Mouse (Mus musculus) testis, adult 2 months (tissue): ENCODE results near the gene Chd8. TPM values are rescaled to one million over a fixed set of nuclear protein-coding genes. Genes with fewer than 3 reads are reported as not detected.

Experiments
- H3K27ac ChIP-seq: fragments of 200-500 bp; 2 replicates; pipeline ENCODE4 v1.5.1; 2012; ENCODE audit warnings: low read depth, low read length; ENCODE audit not compliant: control insufficient read depth, insufficient read depth
- H3K27me3 ChIP-seq: fragments of 200-500 bp; 2 replicates; pipeline ENCODE4 v1.6.1; 2012; ENCODE audit warnings: mild to moderate bottlenecking, low read length, moderate library complexity; ENCODE audit not compliant: control insufficient read depth, insufficient read depth
- H3K36me3 ChIP-seq: fragments of 200-500 bp; 2 replicates; pipeline ENCODE4 v1.6.1; 2012; ENCODE audit warnings: mild to moderate bottlenecking, low read length; ENCODE audit not compliant: control insufficient read depth, insufficient read depth
- H3K4me1 ChIP-seq: fragments of 200-500 bp; 2 replicates; pipeline ENCODE4 v1.6.1; 2012; ENCODE audit warnings: low read length; ENCODE audit not compliant: control insufficient read depth, insufficient read depth
- H3K4me3 ChIP-seq: fragments of 200-500 bp; 2 replicates; pipeline ENCODE4 v1.5.1; 2012; ENCODE audit warnings: low read depth, mild to moderate bottlenecking, low read length, moderate library complexity, mixed read lengths; ENCODE audit not compliant: control insufficient read depth
- CTCF ChIP-seq: fragments of 200-500 bp; IDR thresholded peaks from 2 replicates; pipeline ENCODE4 v1.5.1; 2012; ENCODE audit warnings: low read depth, mild to moderate bottlenecking, inconsistent platforms, low read length, moderate library complexity; ENCODE audit not compliant: control insufficient read depth, insufficient read depth, insufficient replicate concordance
- POLR2A ChIP-seq: fragments of 200-500 bp; IDR thresholded peaks from 2 replicates; pipeline ENCODE4 v1.6.1; 2012; ENCODE audit warnings: low read depth, mild to moderate bottlenecking, inconsistent platforms, low read length, moderate library complexity; ENCODE audit not compliant: control insufficient read depth
- polyA plus RNA-seq: library from polyadenylated mRNA; depleted of rRNA; stranded (reverse); fragments of >200 nt; gene quantifications from 2 replicates; pipeline ENCODE4 v1.2.3, GENCODE M21; 2012; rRNA removed

The Chd8 gene
- polyA plus RNA-seq, 1 experiment, result 17.5 TPM

DNA sequence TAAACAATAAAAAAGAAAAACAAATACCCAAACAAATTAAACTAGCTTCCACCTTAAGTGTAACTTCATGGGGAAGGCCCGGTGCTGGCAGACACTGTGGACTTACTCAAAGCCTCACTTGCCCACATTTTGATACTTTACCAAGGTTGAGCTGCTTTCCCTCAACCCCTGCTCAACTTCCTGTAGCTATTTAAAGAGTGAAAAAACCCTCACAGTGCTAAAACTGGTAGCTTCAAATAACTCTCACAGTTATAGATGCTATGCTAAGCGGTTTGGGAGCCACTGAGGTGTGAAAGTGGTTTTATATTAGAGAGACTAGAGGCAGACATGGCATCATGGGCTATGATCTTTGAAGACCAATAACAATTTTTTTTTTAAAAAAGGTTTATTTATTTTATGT lies 91.0 kb downstream of the Chd8 start:
- no peak for TF ChIP-seq POLR2A
- TF ChIP-seq CTCF, result no peak
- Histone ChIP-seq H3K4me1 (no peaks in the 10 kb centered on the region), H3K4me3 (no peak overlapping the region), H3K27ac (no peak overlapping the region), H3K36me3 (peaks cover 2% of the 10 kb centered on the region; the same call in 1 of the 2 replicates), H3K27me3 (no peaks in the 10 kb centered on the region)

DNA sequence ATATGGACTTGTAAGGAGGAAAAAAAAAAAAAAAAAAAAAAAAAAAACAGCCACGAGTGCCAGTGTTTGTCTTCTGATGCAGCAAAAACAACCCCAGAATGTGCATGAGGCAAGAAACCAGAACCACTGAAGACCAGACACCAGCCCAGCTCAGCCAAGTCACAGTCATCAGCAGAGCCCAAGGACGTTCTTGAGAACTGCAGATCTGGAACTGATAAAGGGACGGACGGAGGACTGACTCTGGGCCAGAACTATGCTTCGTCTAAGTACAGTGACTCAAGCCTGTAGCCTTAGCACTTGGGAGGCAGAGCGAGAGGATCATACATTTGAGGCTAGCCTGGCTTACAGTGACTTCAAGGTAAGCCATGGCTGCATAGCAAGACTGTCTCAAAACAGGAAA lies 96.7 kb downstream of the Chd8 start:
- Histone ChIP-seq H3K36me3 (peaks cover 5% of the 10 kb centered on the region), H3K27ac (no peak overlapping the region), H3K27me3 (no peaks in the 10 kb centered on the region), H3K4me3 (no peak overlapping the region), H3K4me1 (no peaks in the 10 kb centered on the region)
- TF ChIP-seq POLR2A, result no peak
- TF ChIP-seq CTCF, result no peak

DNA sequence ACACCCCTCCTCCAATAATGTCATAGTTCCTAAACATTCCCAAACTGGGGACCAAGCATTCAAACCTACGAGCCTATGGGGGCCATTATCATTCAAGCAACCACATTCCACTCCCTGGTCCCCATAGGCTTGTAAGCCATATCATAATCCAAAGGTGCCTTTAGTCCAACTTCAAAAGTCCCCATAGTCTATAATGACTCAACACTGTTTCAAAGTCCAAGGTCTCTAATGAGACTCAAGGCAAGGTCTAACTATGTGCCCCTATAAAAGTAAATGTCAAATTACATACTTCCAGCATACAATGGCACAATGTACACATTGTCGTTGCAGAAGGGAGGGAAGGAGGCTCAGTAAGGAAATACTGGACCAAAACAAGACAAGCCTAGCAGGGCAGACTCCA lies 102.6 kb downstream of the Chd8 start:
- TF ChIP-seq POLR2A (no peak), CTCF (no peak)
- no peak overlapping the region for H3K27ac ChIP-seq
- H3K27me3 ChIP-seq, result no peaks in the 10 kb centered on the region
- H3K4me1 ChIP-seq, result no peaks in the 10 kb centered on the region
- H3K4me3 ChIP-seq, result no peak overlapping the region
- peaks cover 1% of the 10 kb centered on the region; the same call in 1 of the 2 replicates for H3K36me3 ChIP-seq

DNA sequence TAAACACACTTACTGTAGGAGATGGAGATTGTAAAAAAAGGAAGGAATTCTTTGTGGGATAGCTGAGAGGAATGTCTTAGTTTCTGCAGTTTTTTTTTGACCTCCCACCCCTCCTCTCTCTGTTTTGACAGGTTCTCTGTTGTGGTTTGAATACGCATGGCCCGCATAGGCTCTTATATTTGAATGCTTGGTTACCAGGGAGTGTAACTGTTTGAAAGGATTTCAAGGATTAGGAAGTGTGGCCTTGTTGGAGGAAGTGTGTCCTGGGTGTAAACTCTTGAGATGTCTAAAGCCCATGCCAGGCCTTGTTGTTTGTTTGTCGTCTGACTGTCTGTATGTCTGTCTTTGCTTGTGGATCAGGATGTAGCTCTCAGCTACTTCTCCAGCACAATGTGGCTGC lies 105.0 kb downstream of the Chd8 start:
- H3K4me1 ChIP-seq, result no peaks in the 10 kb centered on the region
- no peaks in the 10 kb centered on the region for H3K36me3 ChIP-seq
- no peak for TF ChIP-seq POLR2A
- no peak for TF ChIP-seq CTCF
- H3K27me3 ChIP-seq, result no peaks in the 10 kb centered on the region
- no peak overlapping the region for H3K27ac ChIP-seq
- H3K4me3 ChIP-seq, result no peak overlapping the region

DNA sequence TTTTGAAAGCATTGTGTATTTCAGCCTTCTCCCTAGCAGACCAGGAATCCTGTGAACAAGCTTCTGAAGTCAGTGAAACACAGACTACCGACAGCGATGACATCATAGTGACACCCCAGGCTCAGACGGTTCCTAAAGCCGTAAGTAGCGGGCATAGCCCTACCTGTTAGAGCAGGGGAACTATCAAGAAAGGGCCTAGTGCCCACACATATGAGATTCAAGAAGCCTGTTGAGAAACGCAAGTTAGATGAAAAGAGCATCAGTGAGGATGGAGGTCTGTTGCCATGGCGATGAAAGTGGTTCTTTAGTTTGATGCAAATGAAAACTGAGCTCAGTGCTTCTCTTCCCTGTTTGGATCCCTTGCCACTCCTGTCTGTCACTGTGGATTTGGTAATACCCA lies 105.4 kb downstream of the Chd8 start:
- Histone ChIP-seq H3K36me3 (no peaks in the 10 kb centered on the region), H3K27ac (no peak overlapping the region), H3K4me1 (no peaks in the 10 kb centered on the region), H3K4me3 (no peak overlapping the region), H3K27me3 (no peaks in the 10 kb centered on the region)
- TF ChIP-seq CTCF (no peak), POLR2A (no peak)

DNA sequence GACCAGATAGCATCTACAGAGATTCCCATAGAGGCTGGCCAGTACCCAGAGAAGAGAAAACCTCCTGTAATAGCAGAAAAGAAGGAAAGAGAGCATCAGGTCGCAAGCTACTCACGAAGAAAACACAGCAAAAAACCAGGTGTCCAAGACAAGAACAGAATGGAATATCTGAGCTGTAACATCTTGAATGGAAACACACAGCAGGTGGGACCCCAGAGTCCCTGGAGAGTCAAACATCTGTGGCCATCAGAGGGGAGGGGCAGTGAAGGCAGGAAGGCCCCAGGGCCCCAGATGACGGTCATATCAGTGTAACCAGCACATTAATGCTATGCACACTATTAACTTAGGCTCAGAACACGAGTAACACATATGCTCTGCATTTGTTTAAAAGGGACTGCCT lies 107.7 kb downstream of the Chd8 start:
- no peaks in the 10 kb centered on the region; the same call in 1 of the 2 replicates for H3K36me3 ChIP-seq
- H3K4me3 ChIP-seq, result no peak overlapping the region
- TF ChIP-seq CTCF (no peak), POLR2A (no peak)
- H3K27me3 ChIP-seq, result no peaks in the 10 kb centered on the region
- H3K27ac ChIP-seq, result no peak overlapping the region
- no peaks in the 10 kb centered on the region for H3K4me1 ChIP-seq

Other genes starting within 250 kb of the Chd8 start
- 2.0 and 2.1 TPM in 2 replicates for gene Tmem253, start 242.1 kb downstream of the Chd8 start, polyA plus RNA-seq
- gene Zfp219, start 237.0 kb downstream of the Chd8 start, polyA plus RNA-seq, result 161 and 174 TPM in 2 replicates
- gene Olfr221, start 215.3 kb downstream of the Chd8 start, polyA plus RNA-seq, result 0.45 and 0.53 TPM in 2 replicates
- gene Hnrnpc, start 153.8 kb downstream of the Chd8 start, polyA plus RNA-seq, result 55.9 and 64.2 TPM in 2 replicates
- 387 and 406 TPM in 2 replicates for gene Rpgrip1, start 147.1 kb downstream of the Chd8 start, polyA plus RNA-seq
- 9.0 and 12.2 TPM in 2 replicates for gene Supt16, start 60.4 kb downstream of the Chd8 start, polyA plus RNA-seq
- 41.5 and 47.3 TPM in 2 replicates for gene Tox4, start 21.4 kb upstream of the Chd8 start, polyA plus RNA-seq
- gene Rab2b, start 21.8 kb upstream of the Chd8 start, polyA plus RNA-seq, result 16.5 and 20.0 TPM in 2 replicates
- 7.8 and 9.6 TPM in 2 replicates for gene Mettl3, start 47.3 kb upstream of the Chd8 start, polyA plus RNA-seq
- 0.55 and 0.56 TPM in 2 replicates for gene Sall2, start 71.0 kb upstream of the Chd8 start, polyA plus RNA-seq
- gene Olfr1513, start 98.6 kb upstream of the Chd8 start, polyA plus RNA-seq, result not detected in 2 replicates
- not detected in 2 replicates for gene Olfr1512, start 121.4 kb upstream of the Chd8 start, polyA plus RNA-seq
- gene Olfr1511, start 139.6 kb upstream of the Chd8 start, polyA plus RNA-seq, result not detected in 2 replicates
- not detected in 2 replicates for gene Olfr1510, start 156.6 kb upstream of the Chd8 start, polyA plus RNA-seq
- 2.4 and 2.8 TPM in 2 replicates for gene Olfr1509, start 185.2 kb upstream of the Chd8 start, polyA plus RNA-seq
- gene Olfr1508, start 209.7 kb upstream of the Chd8 start, polyA plus RNA-seq, result not detected in 2 replicates
- gene Olfr1507, start 238.0 kb upstream of the Chd8 start, polyA plus RNA-seq, result not detected in 2 replicates